Mouse (Mus musculus) neural tube, embryonic 13.5 days (tissue): ENCODE measurements at regions not wholly inside any gene's neighbourhood (a gene's known extent, or its start where the extent isn't known, plus 50 kb on each side); places are given as distances from the start of the nearest gene placed in this dataset.

Source experiments
- ATAC-seq: fragments of 200-750 bp; cut with Nextera tagmentation; 2 replicates; pipeline ENCODE4 v1.8.0; 2017; ENCODE audit warnings: low read depth, mild to moderate bottlenecking, moderate TSS enrichment, moderate library complexity
- H3K27ac ChIP-seq: fragments of 300-500 bp; sonication (generic); replicated peaks from 2 replicates; pipeline ENCODE4 v1.5.1; 2015; ENCODE audit warnings: moderate library complexity, mild to moderate bottlenecking, inconsistent platforms
- H3K27me3 ChIP-seq: fragments of 300-500 bp; sonication (generic); 2 replicates; pipeline ENCODE4 v1.6.1; 2015; ENCODE audit warnings: mild to moderate bottlenecking, inconsistent platforms
- H3K36me3 ChIP-seq: fragments of 300-500 bp; sonication (generic); 2 replicates; pipeline ENCODE4 v1.6.1; 2015; ENCODE audit warnings: mild to moderate bottlenecking, inconsistent platforms
- H3K4me1 ChIP-seq: fragments of 300-500 bp; sonication (generic); replicated peaks from 2 replicates; pipeline ENCODE4 v1.6.1; 2015; ENCODE audit warnings: inconsistent platforms
- H3K4me2 ChIP-seq: fragments of 300-500 bp; sonication (generic); 2 replicates; pipeline ENCODE4 v1.6.1; 2015; ENCODE audit warnings: inconsistent platforms, mild to moderate bottlenecking, moderate library complexity
- H3K4me3 ChIP-seq: fragments of 300-500 bp; sonication (generic); 2 replicates; pipeline ENCODE4 v1.5.1; 2015; ENCODE audit warnings: mild to moderate bottlenecking, inconsistent platforms
- H3K9ac ChIP-seq: fragments of 300-500 bp; sonication (generic); 2 replicates; pipeline ENCODE4 v1.6.1; 2015; ENCODE audit warnings: moderate library complexity, mild to moderate bottlenecking, inconsistent platforms
- H3K9me3 ChIP-seq: fragments of 300-500 bp; sonication (generic); 2 replicates; pipeline ENCODE4 v1.6.1; 2016; ENCODE audit warnings: inconsistent platforms
- WGBS: fragments of 180-500 bp; shearing (Covaris S2); methylation state at CpG from one replicate; pipeline ENCODE4 v1.1.7; 2015; 5-methylcytosine and 5-hydroxymethylcytosine counted together

GRCm38 (mm10) chr14:62166596-62166995, 125.8 kb upstream of the Rnaseh2b start:
- H3K36me3 ChIP-seq = no peaks in the 10 kb centered on the region
- H3K27ac ChIP-seq = no peak overlapping the region
- H3K27me3 ChIP-seq = no peaks in the 10 kb centered on the region
- peaks cover 8% of the 10 kb centered on the region; the same call in 1 of the 2 replicates for H3K4me1 ChIP-seq
- ATAC-seq = no peak
- H3K9me3 ChIP-seq = no peaks in the 10 kb centered on the region
- no peak overlapping the region for H3K4me3 ChIP-seq
- H3K9ac ChIP-seq = no peak overlapping the region
- H3K4me2 ChIP-seq = no peak overlapping the region
- 44% methylated on average over 5 of the region's 5 CpGs for WGBS

GRCm38 (mm10) chr14:62167090-62167489, 125.3 kb upstream of the Rnaseh2b start:
- no peak for ATAC-seq

GRCm38 (mm10) chr14:62168711-62169110, 123.7 kb upstream of the Rnaseh2b start:
- WGBS = 84% methylated on average over 6 of the region's 6 CpGs
- no peaks in the 10 kb centered on the region for H3K9me3 ChIP-seq
- H3K4me1 ChIP-seq = peaks cover 18% of the 10 kb centered on the region
- H3K27ac ChIP-seq = no peak overlapping the region
- no peaks in the 10 kb centered on the region for H3K36me3 ChIP-seq
- no peak for ATAC-seq
- no peaks in the 10 kb centered on the region for H3K27me3 ChIP-seq
- H3K9ac ChIP-seq = no peak overlapping the region
- no peak overlapping the region for H3K4me2 ChIP-seq
- H3K4me3 ChIP-seq = no peak overlapping the region

More at GRCm38 (mm10) chr14:62167090-62167489, 125.3 kb upstream of the Rnaseh2b start:
- no peaks in the 10 kb centered on the region for H3K9me3 ChIP-seq
- H3K27ac ChIP-seq = no peak overlapping the region
- H3K36me3 ChIP-seq = no peaks in the 10 kb centered on the region
- no peak overlapping the region for H3K4me2 ChIP-seq
- H3K9ac ChIP-seq = no peak overlapping the region
- 72% methylated on average over 6 of the region's 6 CpGs for WGBS
- H3K4me1 ChIP-seq = peaks cover 13% of the 10 kb centered on the region; the same call in 1 of the 2 replicates
- no peak overlapping the region for H3K4me3 ChIP-seq
- no peaks in the 10 kb centered on the region for H3K27me3 ChIP-seq

DNA sequence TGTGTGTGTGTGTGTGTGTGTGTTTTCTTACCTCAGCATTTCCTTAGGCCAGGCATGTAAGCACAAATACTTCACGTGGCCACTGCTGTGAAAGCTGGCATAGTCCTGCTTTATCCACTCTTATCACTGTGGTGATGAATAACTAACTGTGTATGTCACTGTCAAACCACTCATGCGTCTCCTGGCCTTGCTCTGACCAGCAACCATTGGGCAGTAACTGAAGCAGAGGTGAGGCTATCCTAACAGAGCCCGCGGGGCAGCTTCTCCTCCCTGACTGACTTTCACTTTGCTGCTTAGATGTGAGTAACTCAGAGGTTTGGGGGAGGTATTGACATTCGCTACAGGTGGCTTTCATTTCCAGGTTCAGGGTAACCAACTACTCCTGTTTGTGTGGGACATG, 122.0 kb upstream of the Rnaseh2b start:
- peaks cover 34% of the 10 kb centered on the region for H3K4me1 ChIP-seq
- no peak for ATAC-seq
- no peaks in the 10 kb centered on the region for H3K9me3 ChIP-seq
- H3K9ac ChIP-seq = no peak overlapping the region
- no peak overlapping the region for H3K4me2 ChIP-seq
- no peak overlapping the region for H3K4me3 ChIP-seq
- H3K27ac ChIP-seq = no peak overlapping the region
- no peaks in the 10 kb centered on the region for H3K27me3 ChIP-seq
- 83% methylated on average over 5 of the region's 5 CpGs for WGBS
- H3K36me3 ChIP-seq = no peaks in the 10 kb centered on the region

DNA sequence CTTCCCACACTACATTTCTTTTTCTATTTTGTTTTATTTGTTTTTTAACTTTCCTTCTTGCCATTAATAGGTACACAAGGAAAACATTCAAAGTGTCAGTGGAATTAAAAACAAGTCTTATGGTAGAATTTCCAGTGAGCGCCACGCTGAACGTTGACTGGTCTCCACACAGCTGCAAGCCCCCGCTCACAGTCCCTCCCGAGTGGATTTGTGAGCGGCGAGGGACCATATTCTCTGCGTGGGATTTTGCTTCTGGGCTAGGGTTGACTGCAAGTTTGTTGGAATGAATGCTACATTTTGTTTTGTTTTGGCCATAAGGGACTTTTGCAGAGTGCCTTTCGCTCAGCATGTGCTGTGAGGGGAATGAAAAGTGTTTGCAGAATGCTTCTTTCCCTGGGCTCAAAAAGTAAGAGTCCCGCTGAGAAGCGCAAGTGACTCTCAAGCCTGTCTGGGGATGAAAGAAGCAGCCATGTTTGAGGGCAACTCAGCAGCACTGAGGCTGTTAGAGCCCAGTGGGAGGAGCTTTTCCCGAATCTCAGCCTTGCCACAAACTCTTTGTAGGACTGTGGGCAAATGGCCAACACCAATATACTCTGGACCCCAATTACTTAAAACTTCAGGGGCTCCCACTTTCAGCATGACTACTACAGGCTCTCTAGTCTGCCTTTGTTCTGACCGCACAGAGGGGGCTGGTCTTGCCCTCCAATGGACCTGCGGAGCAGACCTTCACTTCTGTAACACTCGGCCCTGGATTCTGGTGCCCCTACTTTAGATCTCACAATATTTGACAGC, 120.9 kb upstream of the Rnaseh2b start:
- WGBS = 66% methylated on average over 15 of the region's 15 CpGs
- no peak for ATAC-seq
- H3K27ac ChIP-seq = no peak overlapping the region

GRCm38 (mm10) chr14:62173835-62174530, 118.4 kb upstream of the Rnaseh2b start:
- H3K27me3 ChIP-seq = no peaks in the 10 kb centered on the region
- 57% methylated on average over 16 of the region's 16 CpGs for WGBS
- H3K27ac ChIP-seq = peak overlapping the region; percentile 20; the same call in 1 of the 2 replicates
- no peaks in the 10 kb centered on the region for H3K36me3 ChIP-seq
- no peak overlapping the region for H3K4me3 ChIP-seq
- ATAC-seq = peak; percentile 40; the same call in 1 of the 2 replicates
- H3K9ac ChIP-seq = no peak overlapping the region
- H3K4me1 ChIP-seq = peaks cover 36% of the 10 kb centered on the region
- no peaks in the 10 kb centered on the region for H3K9me3 ChIP-seq
- no peak overlapping the region for H3K4me2 ChIP-seq

More for the DNA sequence above, 120.9 kb upstream of the Rnaseh2b start:
- Histone ChIP-seq H3K4me3 (no peak overlapping the region), H3K4me2 (no peak overlapping the region), H3K9me3 (no peaks in the 10 kb centered on the region), H3K9ac (no peak overlapping the region), H3K27me3 (no peaks in the 10 kb centered on the region), H3K4me1 (peaks cover 40% of the 10 kb centered on the region), H3K36me3 (no peaks in the 10 kb centered on the region)

- H3K27ac ChIP-seq = no peak overlapping the region
- H3K36me3 ChIP-seq = no peaks in the 10 kb centered on the region
- H3K9ac ChIP-seq = no peak overlapping the region
- H3K27me3 ChIP-seq = no peaks in the 10 kb centered on the region
- H3K4me2 ChIP-seq = no peak overlapping the region
- H3K4me1 ChIP-seq = peaks cover 36% of the 10 kb centered on the region
- ATAC-seq = no peak
- no peak overlapping the region for H3K4me3 ChIP-seq
- H3K9me3 ChIP-seq = no peaks in the 10 kb centered on the region
- 61% methylated on average over 12 of the region's 12 CpGs for WGBS
These were observed 116.9 kb upstream of the Rnaseh2b start for GRCm38 (mm10) chr14:62175384-62176048.

GRCm38 (mm10) chr14:62177509-62177908, 114.9 kb upstream of the Rnaseh2b start:
- no peaks in the 10 kb centered on the region for H3K27me3 ChIP-seq
- H3K4me3 ChIP-seq = no peak overlapping the region
- no peak overlapping the region for H3K4me2 ChIP-seq
- H3K9ac ChIP-seq = no peak overlapping the region
- H3K9me3 ChIP-seq = no peaks in the 10 kb centered on the region
- no peak overlapping the region for H3K27ac ChIP-seq
- 91% methylated on average over 5 of the region's 5 CpGs for WGBS
- H3K4me1 ChIP-seq = peaks cover 26% of the 10 kb centered on the region
- no peak for ATAC-seq
- no peaks in the 10 kb centered on the region for H3K36me3 ChIP-seq

DNA sequence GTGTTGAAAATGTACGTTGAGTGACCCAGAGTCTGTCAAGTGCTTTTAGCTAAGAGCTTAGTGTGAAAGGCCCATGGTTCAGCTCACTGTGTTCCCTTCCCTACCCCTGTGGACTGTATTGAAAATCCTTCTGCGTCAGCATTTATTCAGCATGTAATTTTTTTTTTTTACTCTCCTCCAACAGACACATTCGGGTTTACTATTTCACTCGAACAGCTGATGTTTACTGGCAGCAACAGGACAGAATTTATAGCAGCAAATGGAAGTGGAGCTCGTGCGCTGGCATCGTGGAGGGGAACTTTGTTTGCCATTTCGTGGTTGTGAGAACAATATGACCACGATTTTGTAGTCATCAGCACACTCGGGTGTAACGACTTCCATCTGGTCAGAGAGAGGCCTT, 105.0 kb upstream of the Rnaseh2b start:
- no peak overlapping the region for H3K4me3 ChIP-seq
- WGBS = 54% methylated on average over 11 of the region's 11 CpGs
- no peak overlapping the region for H3K9ac ChIP-seq
- no peaks in the 10 kb centered on the region for H3K4me1 ChIP-seq
- no peak overlapping the region for H3K4me2 ChIP-seq
- ATAC-seq = no peak
- H3K36me3 ChIP-seq = no peaks in the 10 kb centered on the region
- H3K9me3 ChIP-seq = no peaks in the 10 kb centered on the region
- no peaks in the 10 kb centered on the region for H3K27me3 ChIP-seq
- H3K27ac ChIP-seq = no peak overlapping the region

DNA sequence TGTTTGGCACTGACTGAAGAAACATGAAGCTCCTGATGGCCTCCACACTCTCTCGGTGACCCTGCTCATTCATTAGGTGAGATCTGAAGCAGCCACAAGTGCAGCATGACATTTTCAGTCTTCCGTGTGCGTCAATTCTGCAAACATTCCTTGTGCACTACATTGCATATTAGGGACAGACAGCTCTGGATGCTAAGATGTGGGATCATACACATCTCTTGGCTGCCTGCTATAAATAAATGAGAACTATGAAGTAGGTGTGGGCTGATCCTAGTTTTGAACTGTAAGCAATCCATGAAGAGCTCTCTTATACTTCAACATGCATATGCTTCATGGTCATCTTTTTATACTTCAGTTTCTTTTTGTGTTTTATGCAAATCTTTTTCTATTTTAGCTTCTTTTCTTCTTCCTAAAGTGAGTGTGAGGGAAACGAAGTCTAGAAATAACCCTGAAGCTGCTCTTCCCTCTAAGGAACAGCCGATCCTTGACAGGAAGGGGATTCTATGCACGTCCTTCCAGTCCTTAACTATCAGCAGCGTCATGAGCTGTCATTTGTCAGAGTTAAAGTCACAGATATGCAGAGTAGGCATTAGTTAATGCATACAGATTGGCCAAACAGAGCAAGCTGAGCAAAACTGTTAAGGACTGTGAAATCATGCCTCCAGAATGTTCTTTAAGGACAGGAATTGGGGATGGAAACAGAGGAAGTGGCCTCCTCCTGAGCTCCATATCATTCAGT, 104.1 kb upstream of the Rnaseh2b start:
- Histone ChIP-seq H3K4me2 (no peak overlapping the region), H3K4me3 (no peak overlapping the region), H3K9me3 (no peaks in the 10 kb centered on the region), H3K4me1 (peaks cover 6% of the 10 kb centered on the region), H3K27ac (no peak overlapping the region), H3K36me3 (no peaks in the 10 kb centered on the region), H3K27me3 (no peaks in the 10 kb centered on the region), H3K9ac (no peak overlapping the region)
- 74% methylated on average over 7 of the region's 7 CpGs for WGBS
- no peak for ATAC-seq

DNA sequence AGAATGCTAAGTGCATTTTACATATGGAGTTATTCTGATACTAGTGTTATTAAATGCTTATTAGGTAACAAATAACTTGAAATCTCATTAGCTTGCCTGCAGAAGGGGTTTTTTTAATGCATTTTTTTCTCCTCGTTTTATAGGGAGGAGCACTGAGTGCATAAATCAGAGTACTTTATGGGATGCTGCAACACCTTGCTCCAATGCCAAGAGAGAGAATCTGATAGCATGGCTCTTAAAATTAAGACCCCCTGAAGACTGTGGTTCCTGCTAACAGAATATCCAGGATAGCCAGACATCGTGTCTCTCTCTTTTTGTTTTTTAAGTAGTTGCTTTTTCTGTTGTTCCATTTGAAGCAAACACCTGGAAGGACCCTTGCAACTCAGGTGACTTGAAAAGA, 100.8 kb upstream of the Rnaseh2b start:
- Histone ChIP-seq H3K4me2 (no peak overlapping the region), H3K9me3 (no peaks in the 10 kb centered on the region), H3K27me3 (no peaks in the 10 kb centered on the region), H3K9ac (no peak overlapping the region), H3K36me3 (no peaks in the 10 kb centered on the region), H3K4me1 (peaks cover 7% of the 10 kb centered on the region), H3K27ac (no peak overlapping the region), H3K4me3 (no peak overlapping the region)
- 69% methylated on average over 2 of the region's 2 CpGs for WGBS
- no peak for ATAC-seq

DNA sequence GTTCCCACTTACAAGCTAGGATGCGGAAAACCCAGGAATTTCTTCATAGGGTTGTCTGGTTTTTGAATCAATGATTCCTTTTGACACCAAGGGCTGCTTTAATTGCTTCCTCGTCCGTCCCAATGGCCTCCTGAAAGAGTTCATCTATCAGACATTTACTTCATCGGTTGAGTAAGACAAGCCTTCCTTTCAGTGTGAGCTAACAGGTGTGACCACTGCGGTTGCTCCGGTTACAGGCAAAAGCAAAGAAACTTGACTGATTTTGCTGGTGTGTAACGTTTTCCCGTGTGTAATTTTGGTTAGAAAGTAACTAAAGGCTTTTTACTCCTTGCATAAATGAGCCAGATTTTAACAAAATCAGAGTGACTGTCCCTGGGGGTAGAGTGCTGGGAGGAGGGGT, 99.6 kb upstream of the Rnaseh2b start:
- 37% methylated on average over 8 of the region's 8 CpGs for WGBS
- Histone ChIP-seq H3K36me3 (no peaks in the 10 kb centered on the region), H3K4me3 (no peak overlapping the region), H3K27ac (no peak overlapping the region), H3K4me1 (peaks cover 7% of the 10 kb centered on the region), H3K27me3 (no peaks in the 10 kb centered on the region), H3K9me3 (no peaks in the 10 kb centered on the region), H3K4me2 (no peak overlapping the region), H3K9ac (no peak overlapping the region)
- ATAC-seq = no peak
